Mouse (Mus musculus) liver, embryonic 15.5 days (tissue): Measurements from ENCODE around the gene Arhgap27. TPM values are rescaled to one million over a fixed set of nuclear protein-coding genes. Genes with fewer than 3 reads are reported as not detected.
"Not testable (repeated sequence)": the region's sequence is repeated elsewhere in the genome, so short reads cannot be mapped to it uniquely, and the experiment has no call there.

Experiments used
- ATAC-seq: fragments of 200-750 bp; cut with Nextera tagmentation; 2 replicates; pipeline ENCODE4 v1.8.0; 2017; ENCODE audit warnings: moderate number of reproducible peaks, mild to moderate bottlenecking, moderate library complexity; ENCODE audit not compliant: insufficient read depth
- H3K27ac ChIP-seq: fragments of 300-500 bp; sonication (generic); replicated peaks from 2 replicates; pipeline ENCODE4 v1.5.1; 2015; ENCODE audit warnings: mild to moderate bottlenecking, inconsistent platforms
- H3K27me3 ChIP-seq: fragments of 300-500 bp; sonication (generic); 2 replicates; pipeline ENCODE4 v1.6.1; 2015; ENCODE audit warnings: mild to moderate bottlenecking, inconsistent platforms
- H3K36me3 ChIP-seq: fragments of 300-500 bp; sonication (generic); replicated peaks from 2 replicates; pipeline ENCODE4 v1.6.1; 2015; ENCODE audit warnings: moderate library complexity, mild to moderate bottlenecking, inconsistent platforms
- H3K4me1 ChIP-seq: fragments of 300-500 bp; sonication (generic); replicated peaks from 2 replicates; pipeline ENCODE4 v1.6.1; 2015; ENCODE audit warnings: inconsistent platforms
- H3K4me2 ChIP-seq: fragments of 300-500 bp; sonication (generic); 2 replicates; pipeline ENCODE4 v1.6.1; 2015; ENCODE audit warnings: moderate library complexity, mild to moderate bottlenecking, inconsistent platforms
- H3K4me3 ChIP-seq: fragments of 300-500 bp; sonication (generic); replicated peaks from 2 replicates; pipeline ENCODE4 v1.5.1; 2015; ENCODE audit warnings: mild to moderate bottlenecking, inconsistent platforms
- H3K9ac ChIP-seq: fragments of 300-500 bp; sonication (generic); 2 replicates; pipeline ENCODE4 v1.6.1; 2015; ENCODE audit warnings: moderate library complexity, mild to moderate bottlenecking, inconsistent platforms
- H3K9me3 ChIP-seq: fragments of 300-500 bp; sonication (generic); replicated peaks from 2 replicates; pipeline ENCODE4 v1.6.1; 2016; ENCODE audit warnings: inconsistent platforms
- whole genome bisulfite sequencing: fragments of 180-500 bp; shearing (Covaris S2); methylation state at CpG from one replicate; pipeline ENCODE4 v1.1.7; 2015; ENCODE audit warnings: mixed read lengths; ENCODE audit not compliant: insufficient replicate concordance; 5-methylcytosine and 5-hydroxymethylcytosine counted together
- polyA plus RNA-seq: library from polyadenylated mRNA; unstranded; fragments of >200 nt; fragmentation: Nextera tagmentation; extraction: Ambion mirVana; gene quantifications from 2 replicates; pipeline ENCODE4 v1.2.1, GENCODE M21; 2015

Arhgap27 gene
- polyA plus RNA-seq, 1 experiment from 2014 or later: 2.7 TPM

DNA sequence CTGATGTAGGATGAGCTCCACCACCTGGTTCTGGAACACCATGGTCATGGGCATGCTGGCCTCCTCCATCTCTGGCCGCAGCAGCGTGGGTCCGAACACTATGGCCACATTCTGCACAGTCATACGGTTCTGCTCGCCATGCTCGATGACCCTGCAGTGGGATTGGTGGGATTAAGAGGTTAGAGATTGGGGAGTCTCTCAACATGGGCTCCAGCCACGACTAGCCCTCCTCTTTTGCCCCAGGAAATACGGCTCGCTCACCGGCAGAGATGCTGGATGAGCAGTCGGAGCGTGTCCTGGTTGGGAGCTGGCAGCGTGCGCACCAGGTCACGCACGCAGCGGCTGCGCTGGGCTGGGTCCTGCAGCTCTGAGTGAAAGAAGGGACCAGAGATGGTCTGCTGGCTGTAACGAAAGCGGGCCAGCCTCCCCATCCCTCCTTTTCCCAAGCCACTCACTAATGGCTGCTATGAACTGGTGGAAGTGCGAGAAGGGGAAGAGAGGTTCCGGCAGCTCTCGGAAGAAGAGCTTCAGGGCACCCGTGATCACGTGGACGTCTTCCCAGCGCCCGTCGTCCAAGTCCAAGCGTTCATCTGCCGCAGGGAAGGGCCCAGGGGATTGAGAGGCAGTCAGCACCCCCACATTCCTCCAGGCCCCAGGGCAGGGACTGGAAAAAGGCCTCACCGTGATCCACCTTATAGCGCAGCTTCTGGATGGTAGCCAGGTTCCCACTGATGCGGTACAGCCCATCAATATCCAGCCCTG is 30.4 kb downstream of the Arhgap27 start:
- Histone ChIP-seq H3K4me3 (no peak overlapping the region), H3K36me3 (0 out of 2 replicates have a peak, but pooled peaks cover 7% of the 10 kb centered on the region), H3K4me1 (no peaks in the 10 kb centered on the region), H3K9me3 (no peaks in the 10 kb centered on the region), H3K27ac (no peak overlapping the region), H3K27me3 (0 out of 2 replicates have a peak, but pooled peaks cover 4% of the 10 kb centered on the region), H3K4me2 (no peak overlapping the region), H3K9ac (no peak overlapping the region)
- ATAC-seq: no peak
- 77% methylated on average over 34 of the region's 34 CpGs for WGBS

- Histone ChIP-seq H3K9me3 (no peaks in the 10 kb centered on the region), H3K4me1 (no peaks in the 10 kb centered on the region), H3K4me3 (no peak overlapping the region), H3K4me2 (no peak overlapping the region), H3K36me3 (0 out of 2 replicates have a peak, but pooled peaks cover 7% of the 10 kb centered on the region), H3K27me3 (0 out of 2 replicates have a peak, but pooled peaks cover 4% of the 10 kb centered on the region), H3K27ac (no peak overlapping the region), H3K9ac (no peak overlapping the region)
- peak; percentile 31; the same call in 1 of the 2 replicates for ATAC-seq
- WGBS: 41% methylated on average over 18 of the region's 18 CpGs
Measured at GRCm38 (mm10) chr11:103332186-103332889, 31.2 kb downstream of the Arhgap27 start.

DNA sequence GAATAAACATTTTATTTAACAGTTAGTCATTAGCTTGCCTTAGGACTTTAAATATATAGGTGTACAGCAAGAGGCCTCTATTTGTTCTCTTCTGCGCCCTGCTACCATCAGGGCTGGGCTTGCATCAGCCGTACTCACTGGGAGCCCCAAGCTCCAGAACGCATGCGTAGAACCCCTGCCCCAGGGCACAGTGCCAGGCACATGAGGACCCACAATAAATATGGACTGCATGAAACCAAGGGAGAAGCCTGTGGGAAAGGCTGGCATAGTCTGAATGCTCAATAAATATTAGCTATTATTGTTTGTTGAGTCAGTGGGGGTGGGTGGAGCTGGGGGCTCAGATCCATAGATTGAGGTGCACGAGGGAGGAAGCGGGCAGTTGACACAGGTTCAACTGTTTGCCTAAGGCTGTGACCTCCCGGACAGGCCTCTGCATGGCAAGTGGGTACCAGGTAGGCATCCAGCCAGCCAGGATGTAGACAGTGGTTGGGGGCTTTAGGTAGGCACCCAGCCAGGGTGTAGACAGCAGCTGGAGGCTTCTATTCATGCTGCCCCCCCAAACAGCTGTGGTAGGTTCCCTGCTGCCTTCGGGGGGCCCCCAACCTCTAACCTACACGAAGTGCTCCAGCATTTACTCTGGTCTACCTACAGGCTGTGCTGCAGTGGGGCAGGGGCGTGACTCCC is 31.8 kb downstream of the Arhgap27 start:
- H3K36me3 ChIP-seq: 0 out of 2 replicates have a peak, but pooled peaks cover 7% of the 10 kb centered on the region
- no peak for ATAC-seq
- no peak overlapping the region for H3K27ac ChIP-seq
- H3K4me2 ChIP-seq: no peak overlapping the region
- 0 out of 2 replicates have a peak, but pooled peaks cover 4% of the 10 kb centered on the region for H3K27me3 ChIP-seq
- no peaks in the 10 kb centered on the region for H3K9me3 ChIP-seq
- no peak overlapping the region for H3K9ac ChIP-seq
- 65% methylated on average over 10 of the region's 10 CpGs for WGBS
- no peak overlapping the region for H3K4me3 ChIP-seq
- no peaks in the 10 kb centered on the region for H3K4me1 ChIP-seq

GRCm38 (mm10) chr11:103330651-103331319 is 32.7 kb downstream of the Arhgap27 start:
- H3K4me2 ChIP-seq: no peak overlapping the region
- ATAC-seq: no peak
- no peak overlapping the region for H3K27ac ChIP-seq
- no peaks in the 10 kb centered on the region for H3K4me1 ChIP-seq
- H3K36me3 ChIP-seq: 0 out of 2 replicates have a peak, but pooled peaks cover 7% of the 10 kb centered on the region
- no peaks in the 10 kb centered on the region for H3K9me3 ChIP-seq
- H3K9ac ChIP-seq: no peak overlapping the region
- H3K27me3 ChIP-seq: 0 out of 2 replicates have a peak, but pooled peaks cover 6% of the 10 kb centered on the region
- WGBS: 65% methylated on average over 7 of the region's 7 CpGs
- H3K4me3 ChIP-seq: no peak overlapping the region

DNA sequence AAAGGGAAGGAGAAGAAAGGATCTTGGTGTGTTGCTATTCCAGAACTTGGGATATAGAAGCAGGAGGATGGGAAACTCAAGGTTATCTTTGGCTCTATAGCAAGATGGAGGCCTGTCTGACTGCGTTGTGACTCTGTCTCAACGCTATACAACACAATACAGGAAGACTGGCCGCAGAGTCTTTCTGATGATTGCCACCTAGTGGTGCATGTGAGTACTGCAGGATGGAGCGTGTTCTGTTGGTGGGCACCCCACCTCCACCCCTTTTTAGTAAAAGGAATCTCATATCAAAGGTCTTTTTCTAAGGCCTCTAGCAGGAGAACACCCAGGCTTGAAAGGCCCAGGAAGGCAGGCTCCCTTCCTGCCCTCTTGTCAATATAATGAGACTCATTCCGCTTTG is 36.5 kb downstream of the Arhgap27 start:
- WGBS: 21% methylated on average over 5 of the region's 5 CpGs

GRCm38 (mm10) chr11:103325172-103325571 is 38.3 kb downstream of the Arhgap27 start:
- Histone ChIP-seq H3K9me3 (no peaks in the 10 kb centered on the region), H3K4me2 (no peak overlapping the region), H3K27me3 (peaks cover 8% of the 10 kb centered on the region), H3K36me3 (no peaks in the 10 kb centered on the region), H3K9ac (no peak overlapping the region), H3K4me1 (peaks cover 3% of the 10 kb centered on the region; the same call in 1 of the 2 replicates), H3K27ac (no peak overlapping the region), H3K4me3 (no peak overlapping the region)
- ATAC-seq: no peak
- 8% methylated on average over 8 of the region's 8 CpGs for WGBS

More for the DNA sequence above, 36.5 kb downstream of the Arhgap27 start:
- Histone ChIP-seq H3K4me3 (no peak overlapping the region), H3K9ac (no peak overlapping the region), H3K27ac (no peak overlapping the region), H3K4me1 (peaks cover 3% of the 10 kb centered on the region; the same call in 1 of the 2 replicates), H3K4me2 (no peak overlapping the region), H3K36me3 (no peaks in the 10 kb centered on the region), H3K27me3 (peaks cover 8% of the 10 kb centered on the region), H3K9me3 (no peaks in the 10 kb centered on the region)
- ATAC-seq: no peak

DNA sequence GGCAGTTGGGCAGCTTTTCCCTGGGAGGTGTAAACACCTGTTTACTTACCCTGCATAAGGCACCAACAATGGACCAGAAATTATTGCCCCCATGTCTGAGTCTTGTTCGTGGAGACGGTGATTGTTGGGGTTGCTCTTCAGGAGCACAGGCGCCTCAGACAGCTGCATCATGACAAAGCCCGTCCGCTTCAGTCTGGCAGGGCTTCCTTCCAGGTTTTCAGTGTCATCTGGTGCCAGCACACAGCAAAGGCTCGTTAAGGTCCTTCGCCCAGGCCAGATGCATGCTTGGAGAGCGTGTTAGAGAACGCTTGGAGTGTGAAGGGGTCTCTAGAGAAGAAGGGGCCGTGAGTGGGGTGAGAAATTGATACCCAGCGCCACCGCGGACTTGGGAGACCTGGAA is 38.8 kb downstream of the Arhgap27 start:
- Histone ChIP-seq H3K27me3 (peaks cover 8% of the 10 kb centered on the region), H3K27ac (no peak overlapping the region), H3K9ac (no peak overlapping the region), H3K9me3 (no peaks in the 10 kb centered on the region), H3K36me3 (no peaks in the 10 kb centered on the region), H3K4me3 (no peak overlapping the region), H3K4me2 (no peak overlapping the region), H3K4me1 (peaks cover 3% of the 10 kb centered on the region; the same call in 1 of the 2 replicates)
- ATAC-seq: no peak
- 56% methylated on average over 13 of the region's 13 CpGs for WGBS

GRCm38 (mm10) chr11:103322832-103323231 is 40.7 kb downstream of the Arhgap27 start:
- 22% methylated on average over 4 of the region's 4 CpGs for WGBS
- H3K9ac ChIP-seq, H3K9me3 ChIP-seq, H3K36me3 ChIP-seq, H3K27ac ChIP-seq, H3K4me3 ChIP-seq, ATAC-seq, H3K27me3 ChIP-seq, H3K4me2 ChIP-seq, H3K4me1 ChIP-seq: not testable (repeated sequence)

- Histone ChIP-seq H3K27ac (no peak overlapping the region), H3K4me1 (peaks cover 3% of the 10 kb centered on the region; the same call in 1 of the 2 replicates), H3K9ac (no peak overlapping the region), H3K36me3 (no peaks in the 10 kb centered on the region), H3K9me3 (no peaks in the 10 kb centered on the region), H3K4me2 (no peak overlapping the region), H3K27me3 (peaks cover 8% of the 10 kb centered on the region), H3K4me3 (no peak overlapping the region)
- ATAC-seq: no peak
- WGBS: 59% methylated on average over 4 of the region's 4 CpGs
Measured at GRCm38 (mm10) chr11:103320646-103321045, 42.8 kb downstream of the Arhgap27 start.

DNA sequence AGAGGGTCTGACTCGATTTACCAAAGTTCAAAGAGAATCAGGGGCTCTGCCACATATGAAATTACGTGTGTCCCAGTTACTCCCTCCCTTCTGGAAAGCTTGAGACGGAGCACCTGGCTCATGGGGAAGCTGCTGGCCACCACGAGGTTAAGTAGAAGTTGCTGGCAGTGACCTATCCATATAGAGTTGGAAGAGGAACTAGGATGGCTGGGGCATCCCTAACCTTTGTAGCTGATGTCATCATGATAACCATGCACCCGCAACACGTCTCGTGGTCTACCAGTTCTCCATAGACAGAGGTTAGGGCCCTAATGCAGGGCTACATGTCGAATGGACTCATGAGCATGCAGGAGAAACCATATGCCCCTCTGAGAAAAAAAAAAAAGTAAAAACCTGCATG is 43.3 kb downstream of the Arhgap27 start:
- H3K4me1 ChIP-seq: peaks cover 3% of the 10 kb centered on the region; the same call in 1 of the 2 replicates
- no peak overlapping the region for H3K4me3 ChIP-seq
- no peak overlapping the region for H3K4me2 ChIP-seq
- no peaks in the 10 kb centered on the region for H3K36me3 ChIP-seq
- ATAC-seq: no peak
- 41% methylated on average over 8 of the region's 8 CpGs for WGBS
- H3K27ac ChIP-seq: no peak overlapping the region
- no peaks in the 10 kb centered on the region for H3K9me3 ChIP-seq
- peaks cover 8% of the 10 kb centered on the region for H3K27me3 ChIP-seq
- H3K9ac ChIP-seq: no peak overlapping the region
